Mouse (Mus musculus) spleen, adult 10 weeks (tissue): ENCODE data around the gene Psmc4. TPM values are rescaled to one million over a fixed set of nuclear protein-coding genes. Genes with fewer than 3 reads are reported as not detected.

Experiments used
- polyA plus RNA-seq: library from polyadenylated mRNA; stranded (reverse); fragments of 350-450 nt; fragmentation: Illumina TruSeq; extraction: RNeasy Lipid Tissue Mini Kit (QIAGEN cat#74804); gene quantifications from one replicate; pipeline ENCODE4 v1.2.3, GENCODE M21; 2015; ENCODE audit warnings: low replicate concordance; ENCODE audit not compliant: insufficient read depth

The Psmc4 gene
- 104 TPM for polyA plus RNA-seq

DNA sequence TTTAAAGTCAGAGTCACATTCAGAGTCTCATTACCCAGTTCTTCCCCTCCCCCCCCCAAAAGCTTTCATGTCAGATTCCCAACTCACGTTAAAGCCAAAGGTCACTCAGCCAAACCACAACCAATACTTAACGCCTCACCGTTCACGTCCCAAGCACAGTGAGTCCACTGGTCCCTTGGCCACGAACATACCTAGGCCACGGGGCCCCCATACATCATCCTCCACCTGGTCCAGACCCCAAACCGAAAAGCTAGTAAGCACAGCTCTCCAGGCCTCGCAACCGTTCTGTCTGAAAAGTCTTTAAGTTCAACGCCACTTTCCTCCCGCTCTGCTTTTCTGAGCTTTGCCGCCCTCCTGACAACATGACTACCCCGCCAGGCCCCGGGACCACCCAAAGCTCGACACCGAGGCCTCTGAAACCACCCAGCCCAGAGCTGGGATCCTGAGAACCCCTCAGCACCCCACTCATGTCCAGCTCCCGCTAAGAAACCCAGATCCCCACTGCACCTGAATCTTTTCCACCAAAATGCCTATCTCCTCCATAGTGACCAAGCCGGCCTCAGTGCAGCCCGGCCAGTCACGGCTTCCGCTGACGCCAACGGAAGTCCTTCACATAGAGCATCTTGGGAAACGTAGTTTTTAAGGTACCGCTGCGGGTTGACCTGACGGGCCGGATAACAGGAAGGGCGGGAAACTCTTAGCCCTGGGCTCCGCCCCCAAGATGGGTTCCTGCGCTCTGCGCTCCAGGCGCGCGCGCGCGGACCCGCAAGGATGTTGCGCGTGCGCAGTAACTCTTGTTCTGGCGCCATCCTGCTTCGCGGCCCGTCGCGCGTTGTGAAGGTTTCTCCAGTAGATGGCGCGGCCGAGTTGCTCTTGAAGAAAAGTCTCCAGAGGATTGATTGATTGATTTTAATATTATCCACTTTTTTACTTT, at the start of gene Psmc4:
Gene Psmc4 (minus strand): TSS at position 626 of the 934 bp plus-strand sequence.

DNA sequence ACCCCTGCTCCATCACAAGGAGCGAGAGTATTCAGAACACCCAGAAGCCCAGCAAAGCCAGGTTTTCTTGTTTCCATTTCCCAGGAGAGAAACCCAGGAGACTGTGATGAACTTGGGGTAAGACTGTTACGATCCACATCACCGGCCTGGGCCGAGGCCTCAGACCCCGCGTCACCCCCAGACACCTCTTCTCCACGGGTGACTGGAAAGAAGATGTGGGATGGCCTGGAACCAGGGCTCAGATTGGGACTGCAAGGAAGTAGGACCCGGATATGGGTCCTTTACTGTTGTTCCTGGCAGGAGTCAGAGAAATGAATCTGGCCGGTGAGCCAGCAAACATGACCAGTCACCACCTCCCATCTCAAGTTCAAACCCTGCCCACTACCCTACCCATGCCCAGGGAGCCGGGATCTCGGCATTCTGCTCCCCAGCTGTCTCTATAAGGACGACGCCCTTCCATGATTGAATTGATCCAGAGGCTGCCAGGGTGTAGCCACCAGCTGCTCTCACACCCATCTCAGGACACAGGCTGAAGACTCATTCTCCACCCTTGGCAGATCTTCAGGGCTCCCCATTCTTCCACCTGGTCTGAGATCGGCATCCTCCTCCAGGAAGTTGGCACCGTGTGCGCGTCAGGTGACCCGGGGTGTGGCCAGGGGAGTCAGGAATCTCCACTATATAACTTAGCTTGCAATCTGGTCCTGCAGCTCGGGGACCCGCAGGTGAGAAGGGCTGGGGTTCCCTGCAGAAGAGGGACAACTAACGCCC, 20.8 kb upstream of the Psmc4 start, which contains the start of gene Fcgbp:
Gene Fcgbp (plus strand): TSS at position 706 of the 768 bp plus-strand sequence.

DNA sequence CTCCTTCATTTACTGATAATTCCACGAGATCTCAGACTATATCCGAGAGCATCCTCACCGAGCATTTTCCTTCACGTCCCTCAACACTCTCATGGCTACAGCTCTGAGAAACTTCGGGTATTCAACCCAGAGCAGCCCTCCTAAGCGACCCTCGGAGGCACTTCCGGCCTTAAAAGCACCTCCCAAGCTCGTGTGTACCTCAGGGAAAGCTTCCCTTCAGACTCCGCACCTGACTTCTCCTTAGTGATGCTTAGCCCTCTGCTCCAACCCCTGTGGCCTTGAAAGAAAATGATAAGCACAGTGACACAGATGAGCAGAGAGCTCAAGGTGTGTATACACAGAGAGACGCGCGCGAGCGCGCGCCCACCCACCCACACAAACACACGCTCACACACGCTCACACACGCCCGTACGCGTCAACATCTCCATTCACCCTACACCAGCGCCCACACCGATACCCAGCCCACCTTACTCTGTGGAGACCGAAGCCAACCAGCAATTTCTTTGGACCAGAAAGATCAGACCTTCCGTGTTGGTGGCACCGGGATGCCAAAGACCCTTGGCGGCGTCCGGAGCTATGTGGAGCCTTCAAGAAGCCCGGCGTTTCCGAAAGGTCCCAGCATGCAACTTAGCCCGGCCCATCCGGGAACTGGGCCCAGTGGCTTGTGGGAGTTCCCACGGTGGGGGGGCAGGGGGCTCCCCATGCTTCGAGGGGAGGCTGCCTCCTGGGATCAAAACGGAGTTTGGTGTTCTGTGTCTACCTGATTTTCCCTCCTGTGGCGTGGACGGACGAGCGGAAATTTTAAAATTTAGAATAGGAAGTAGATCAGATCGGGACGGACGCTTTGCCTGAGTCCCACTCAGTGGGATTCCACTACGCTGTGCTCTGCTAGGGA, 36.1 kb downstream of the Psmc4 start, which contains the start of gene Zfp850:
Gene Zfp850 (minus strand): TSS at position 567 of the 896 bp plus-strand sequence.

Other genes starting within 250 kb of the Psmc4 start
- gene Zfp626, start 242.9 kb downstream of the Psmc4 start, polyA plus RNA-seq, result 22.8 TPM
- 9.8 TPM for gene Zfp59, start 211.5 kb downstream of the Psmc4 start, polyA plus RNA-seq
- 18.2 TPM for gene Zfp607a, start 192.6 kb downstream of the Psmc4 start, polyA plus RNA-seq
- gene Zfp974, start 120.6 kb downstream of the Psmc4 start, polyA plus RNA-seq, result 17.1 TPM
- 19.0 TPM for gene Zfp780b, start 70.9 kb downstream of the Psmc4 start, polyA plus RNA-seq
- 10.2 TPM for gene Zfp850, start 36.0 kb downstream of the Psmc4 start, polyA plus RNA-seq
- gene Fcgbp, start 21.1 kb upstream of the Psmc4 start, polyA plus RNA-seq, result 0.21 TPM
- not detected for gene 9530053A07Rik, start 79.4 kb upstream of the Psmc4 start, polyA plus RNA-seq
- 101 TPM for gene Fbl, start 119.6 kb upstream of the Psmc4 start, polyA plus RNA-seq
- 2.8 TPM for gene Dyrk1b, start 129.4 kb upstream of the Psmc4 start, polyA plus RNA-seq
- 4.0 TPM for gene Eid2, start 217.8 kb upstream of the Psmc4 start, polyA plus RNA-seq
- 6.2 TPM for gene Eid2b, start 227.6 kb upstream of the Psmc4 start, polyA plus RNA-seq
- not detected for gene Selenov, start 241.1 kb upstream of the Psmc4 start, polyA plus RNA-seq